Mouse (Mus musculus): ENCODE results near the gene Gpm6a. TPM values are rescaled to one million over a fixed set of nuclear protein-coding genes. Genes with fewer than 3 reads are reported as not detected.

Gene Gpm6a
- polyA plus RNA-seq, 2 experiments: 0.65 to 2.8 TPM

- DNase-seq (ENCODE audit: low read depth in 3 of 3, low spot score in 3 of 3): no peak
- TF ChIP-seq EP300 (IDR thresholded peaks at IDR 0.05; ENCODE audit: low read depth) (no peak), CTCF (IDR thresholded peaks at IDR 0.05; ENCODE audit: low read depth) (no peak)
- no peak overlapping the region for H3K27ac ChIP-seq
- no peaks in the 10 kb centered on the region for H3K36me3 ChIP-seq (replicated peaks; ENCODE audit: control insufficient read depth, insufficient read depth, low read depth)
- no peak overlapping the region for H3K9ac ChIP-seq (replicated peaks)
- no peaks in the 10 kb centered on the region for H3K27me3 ChIP-seq (ENCODE audit: control insufficient read depth, insufficient read depth, low read length)
- no peaks in the 10 kb centered on the region for H3K4me1 ChIP-seq (replicated peaks; ENCODE audit: control insufficient read depth in 2 of 2, insufficient read depth in 2 of 2, low read length in 1 of 2)
- H3K4me3 ChIP-seq (ENCODE audit: insufficient read depth in 1 of 2, low read depth in 2 of 2, low read length in 2 of 2): no peak overlapping the region
- WGBS (ENCODE audit: insufficient replicate concordance): 51% methylated on average over 10 of the region's 10 CpGs
- no peak for ATAC-seq (ENCODE audit: insufficient read depth)
- no peaks in the 10 kb centered on the region for H3K9me3 ChIP-seq (ENCODE audit: control insufficient read depth, low read length)
- no peak overlapping the region for H3K4me2 ChIP-seq (ENCODE audit: low read depth)
Measured at GRCm38 (mm10) chr8:55025851-55026660, 71.4 kb downstream of the Gpm6a start.

GRCm38 (mm10) chr8:55026661-55027000, 72.0 kb downstream of the Gpm6a start:
- TF ChIP-seq EP300 (IDR thresholded peaks at IDR 0.05; ENCODE audit: low read depth): no peak
- no peak for TF ChIP-seq CTCF (IDR thresholded peaks at IDR 0.05; ENCODE audit: low read depth)
- H3K36me3 ChIP-seq (replicated peaks; ENCODE audit: control insufficient read depth, insufficient read depth, low read depth): no peaks in the 10 kb centered on the region
- WGBS (ENCODE audit: insufficient replicate concordance): 52% methylated on average over 2 of the region's 2 CpGs
- H3K27me3 ChIP-seq (ENCODE audit: control insufficient read depth, insufficient read depth, low read length): no peaks in the 10 kb centered on the region
- ATAC-seq (ENCODE audit: insufficient read depth): no peak
- H3K4me3 ChIP-seq (ENCODE audit: insufficient read depth in 1 of 2, low read depth in 2 of 2, low read length in 2 of 2): no peak overlapping the region
- no peak overlapping the region for H3K9ac ChIP-seq (replicated peaks)
- DNase-seq (ENCODE audit: low read depth in 3 of 3, low spot score in 3 of 3): no peak
- H3K9me3 ChIP-seq (ENCODE audit: control insufficient read depth, low read length): no peaks in the 10 kb centered on the region
- H3K27ac ChIP-seq: no peak overlapping the region
- no peaks in the 10 kb centered on the region for H3K4me1 ChIP-seq (replicated peaks; ENCODE audit: control insufficient read depth in 2 of 2, insufficient read depth in 2 of 2, low read length in 1 of 2)
- H3K4me2 ChIP-seq (ENCODE audit: low read depth): no peak overlapping the region

DNA sequence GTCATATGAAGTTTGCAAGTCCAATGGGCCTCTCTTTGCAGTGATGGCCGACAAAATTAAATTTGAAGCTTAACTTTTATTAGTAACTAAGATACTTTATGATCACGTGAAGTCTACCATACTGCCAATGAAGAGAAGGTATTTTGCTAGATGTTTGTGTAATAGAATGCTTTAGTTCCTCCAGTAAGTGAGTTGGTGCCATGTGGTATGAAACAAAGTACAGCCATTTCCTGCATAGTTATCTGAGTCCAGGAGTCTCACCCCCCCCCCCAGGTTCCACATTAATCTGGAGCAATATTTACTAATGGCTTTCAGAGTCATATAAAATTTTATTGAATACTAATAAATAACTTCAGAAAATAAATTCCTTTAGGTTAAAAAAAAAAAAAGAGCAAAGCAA, 73.7 kb downstream of the Gpm6a start:
- H3K9ac ChIP-seq (replicated peaks): no peak overlapping the region
- no peak for ATAC-seq (ENCODE audit: insufficient read depth)
- no peaks in the 10 kb centered on the region for H3K9me3 ChIP-seq (ENCODE audit: control insufficient read depth, low read length)
- H3K36me3 ChIP-seq (replicated peaks; ENCODE audit: control insufficient read depth, insufficient read depth, low read depth): no peaks in the 10 kb centered on the region
- DNase-seq (ENCODE audit: low read depth in 3 of 3, low spot score in 3 of 3): no peak
- TF ChIP-seq CTCF (IDR thresholded peaks at IDR 0.05; ENCODE audit: low read depth) (no peak), EP300 (IDR thresholded peaks at IDR 0.05; ENCODE audit: low read depth) (no peak)
- no peak overlapping the region for H3K4me3 ChIP-seq (ENCODE audit: insufficient read depth in 1 of 2, low read depth in 2 of 2, low read length in 2 of 2)
- no peak overlapping the region for H3K27ac ChIP-seq
- no peak overlapping the region for H3K4me2 ChIP-seq (ENCODE audit: low read depth)
- WGBS (ENCODE audit: insufficient replicate concordance): 53% methylated on average over 2 of the region's 2 CpGs
- H3K27me3 ChIP-seq (ENCODE audit: control insufficient read depth, insufficient read depth, low read length): no peaks in the 10 kb centered on the region
- H3K4me1 ChIP-seq (replicated peaks; ENCODE audit: control insufficient read depth in 2 of 2, insufficient read depth in 2 of 2, low read length in 1 of 2): no peaks in the 10 kb centered on the region

GRCm38 (mm10) chr8:55031099-55031498, 76.5 kb downstream of the Gpm6a start:
- Histone ChIP-seq H3K36me3 (replicated peaks; ENCODE audit: control insufficient read depth, insufficient read depth, low read depth) (no peaks in the 10 kb centered on the region), H3K4me3 (ENCODE audit: insufficient read depth in 1 of 2, low read depth in 2 of 2, low read length in 2 of 2) (no peak overlapping the region), H3K4me2 (ENCODE audit: low read depth) (no peak overlapping the region), H3K27me3 (ENCODE audit: control insufficient read depth, insufficient read depth, low read length) (no peaks in the 10 kb centered on the region), H3K27ac (no peak overlapping the region), H3K9me3 (ENCODE audit: control insufficient read depth, low read length) (no peaks in the 10 kb centered on the region), H3K9ac (replicated peaks) (no peak overlapping the region), H3K4me1 (replicated peaks; ENCODE audit: control insufficient read depth in 2 of 2, insufficient read depth in 2 of 2, low read length in 1 of 2) (no peaks in the 10 kb centered on the region)
- DNase-seq (ENCODE audit: low read depth in 3 of 3, low spot score in 3 of 3) (no peak), ATAC-seq (ENCODE audit: insufficient read depth) (no peak)
- TF ChIP-seq EP300 (IDR thresholded peaks at IDR 0.05; ENCODE audit: low read depth) (no peak), CTCF (IDR thresholded peaks at IDR 0.05; ENCODE audit: low read depth) (no peak)

DNA sequence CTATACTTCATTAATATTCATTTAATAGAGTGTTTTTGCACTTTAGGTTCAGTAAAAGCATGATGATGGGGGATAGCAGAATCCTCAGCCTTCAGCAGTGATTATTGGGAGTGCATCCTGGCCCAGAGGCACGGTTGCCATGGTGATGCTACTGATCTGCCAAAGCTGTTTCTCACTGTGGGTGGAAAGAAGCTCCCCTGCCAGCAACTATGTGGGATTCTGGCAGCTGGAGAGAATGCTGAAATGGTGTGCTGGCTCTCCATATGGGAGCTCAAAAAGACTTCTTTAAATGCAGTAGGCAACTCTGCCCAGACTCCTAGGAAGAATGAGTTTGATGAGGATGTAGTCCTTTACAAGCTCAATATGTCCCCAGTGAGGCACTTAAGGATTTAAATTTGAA, 79.7 kb downstream of the Gpm6a start:
- WGBS (ENCODE audit: insufficient replicate concordance): 15% methylated on average over 1 of the region's 1 CpGs
- Histone ChIP-seq H3K27ac (no peak overlapping the region), H3K9me3 (ENCODE audit: control insufficient read depth, low read length) (no peaks in the 10 kb centered on the region), H3K4me2 (ENCODE audit: low read depth) (no peak overlapping the region), H3K9ac (replicated peaks) (no peak overlapping the region), H3K4me1 (replicated peaks; ENCODE audit: control insufficient read depth in 2 of 2, insufficient read depth in 2 of 2, low read length in 1 of 2) (no peaks in the 10 kb centered on the region), H3K4me3 (ENCODE audit: insufficient read depth in 1 of 2, low read depth in 2 of 2, low read length in 2 of 2) (no peak overlapping the region), H3K36me3 (replicated peaks; ENCODE audit: control insufficient read depth, insufficient read depth, low read depth) (no peaks in the 10 kb centered on the region), H3K27me3 (ENCODE audit: control insufficient read depth, insufficient read depth, low read length) (no peaks in the 10 kb centered on the region)
- ATAC-seq (ENCODE audit: insufficient read depth) (no peak), DNase-seq (ENCODE audit: low read depth in 3 of 3, low spot score in 3 of 3) (no peak)
- TF ChIP-seq EP300 (IDR thresholded peaks at IDR 0.05; ENCODE audit: low read depth) (no peak), CTCF (IDR thresholded peaks at IDR 0.05; ENCODE audit: low read depth) (no peak)
